Mouse (Mus musculus): ENCODE data around the gene Nbeal2. TPM values are rescaled to one million over a fixed set of nuclear protein-coding genes. Genes with fewer than 3 reads are reported as not detected.

Gene Nbeal2
- total RNA-seq, 1 experiment from 2014 or later = 92.9 TPM

- no peak for ATAC-seq (replicated peaks; ENCODE audit: insufficient number of reproducible peaks, low FRiP score, low TSS enrichment, poor library complexity, severe bottlenecking)
Observed at GRCm38 (mm10) chr9:110654726-110655650, 1.0 kb upstream of the Nbeal2 start.

GRCm38 (mm10) chr9:110652963-110653654 is 852 bp downstream of the Nbeal2 start:
- no peak for ATAC-seq (replicated peaks; ENCODE audit: insufficient number of reproducible peaks, low FRiP score, low TSS enrichment, poor library complexity, severe bottlenecking)

- ATAC-seq (replicated peaks; ENCODE audit: insufficient number of reproducible peaks, low FRiP score, low TSS enrichment, poor library complexity, severe bottlenecking) = no peak
Observed at GRCm38 (mm10) chr9:110651931-110652722, 1.8 kb downstream of the Nbeal2 start.

GRCm38 (mm10) chr9:110649775-110650174 is 4.2 kb downstream of the Nbeal2 start:
- ATAC-seq (replicated peaks; ENCODE audit: insufficient number of reproducible peaks, low FRiP score, low TSS enrichment, poor library complexity, severe bottlenecking) = no peak

GRCm38 (mm10) chr9:110645219-110645618 is 8.7 kb downstream of the Nbeal2 start:
- ATAC-seq (replicated peaks; ENCODE audit: insufficient number of reproducible peaks, low FRiP score, low TSS enrichment, poor library complexity, severe bottlenecking) = peak; percentile 77

GRCm38 (mm10) chr9:110644295-110644694 is 9.7 kb downstream of the Nbeal2 start:
- no peak for ATAC-seq (replicated peaks; ENCODE audit: insufficient number of reproducible peaks, low FRiP score, low TSS enrichment, poor library complexity, severe bottlenecking)

- ATAC-seq (replicated peaks; ENCODE audit: insufficient number of reproducible peaks, low FRiP score, low TSS enrichment, poor library complexity, severe bottlenecking) = no peak
Observed at GRCm38 (mm10) chr9:110643787-110644186, 10.2 kb downstream of the Nbeal2 start.

GRCm38 (mm10) chr9:110642812-110643524 is 11.0 kb downstream of the Nbeal2 start:
- no peak for ATAC-seq (replicated peaks; ENCODE audit: insufficient number of reproducible peaks, low FRiP score, low TSS enrichment, poor library complexity, severe bottlenecking)

- no peak for ATAC-seq (replicated peaks; ENCODE audit: insufficient number of reproducible peaks, low FRiP score, low TSS enrichment, poor library complexity, severe bottlenecking)
Observed at GRCm38 (mm10) chr9:110641006-110641405, 13.0 kb downstream of the Nbeal2 start.

GRCm38 (mm10) chr9:110638611-110639021 is 15.3 kb downstream of the Nbeal2 start:
- ATAC-seq (replicated peaks; ENCODE audit: insufficient number of reproducible peaks, low FRiP score, low TSS enrichment, poor library complexity, severe bottlenecking) = no peak

- ATAC-seq (replicated peaks; ENCODE audit: insufficient number of reproducible peaks, low FRiP score, low TSS enrichment, poor library complexity, severe bottlenecking) = peak; percentile 34
Observed at GRCm38 (mm10) chr9:110635225-110635624, 18.7 kb downstream of the Nbeal2 start.

GRCm38 (mm10) chr9:110633882-110634281 is 20.1 kb downstream of the Nbeal2 start:
- no peak for ATAC-seq (replicated peaks; ENCODE audit: insufficient number of reproducible peaks, low FRiP score, low TSS enrichment, poor library complexity, severe bottlenecking)

- ATAC-seq (replicated peaks; ENCODE audit: insufficient number of reproducible peaks, low FRiP score, low TSS enrichment, poor library complexity, severe bottlenecking) = no peak
Observed at GRCm38 (mm10) chr9:110632671-110633070, 21.3 kb downstream of the Nbeal2 start.

GRCm38 (mm10) chr9:110631651-110632275 is 22.2 kb downstream of the Nbeal2 start:
- ATAC-seq (replicated peaks; ENCODE audit: insufficient number of reproducible peaks, low FRiP score, low TSS enrichment, poor library complexity, severe bottlenecking) = no peak

GRCm38 (mm10) chr9:110631191-110631590 is 22.8 kb downstream of the Nbeal2 start:
- no peak for ATAC-seq (replicated peaks; ENCODE audit: insufficient number of reproducible peaks, low FRiP score, low TSS enrichment, poor library complexity, severe bottlenecking)

- no peak for ATAC-seq (replicated peaks; ENCODE audit: insufficient number of reproducible peaks, low FRiP score, low TSS enrichment, poor library complexity, severe bottlenecking)
Observed at GRCm38 (mm10) chr9:110630171-110630570, 23.8 kb downstream of the Nbeal2 start.

- no peak for ATAC-seq (replicated peaks; ENCODE audit: insufficient number of reproducible peaks, low FRiP score, low TSS enrichment, poor library complexity, severe bottlenecking)
Observed at GRCm38 (mm10) chr9:110625350-110625908, 28.5 kb downstream of the Nbeal2 start.
